Mouse (Mus musculus): ENCODE measurements at regions not wholly inside any gene's neighbourhood (a gene's known extent, or its start where the extent isn't known, plus 50 kb on each side); places are given as distances from the start of the nearest gene placed in this dataset.

- TF ChIP-seq CTCF (IDR thresholded peaks at IDR 0.05; ENCODE audit: insufficient read depth, low read length) (no peak), POLR2A (IDR thresholded peaks at IDR 0.05; ENCODE audit: borderline replicate concordance, extremely low read depth, low read depth, low read length) (no peak)
These were observed 520.5 kb upstream of the Mpdz start for GRCm38 (mm10) chr4:81963112-81963511.
